Mouse (Mus musculus): ENCODE data around the gene 1600002K03Rik. TPM values are rescaled to one million over a fixed set of nuclear protein-coding genes. Genes with fewer than 3 reads are reported as not detected.
"Not testable (repeated sequence)": the region's sequence is repeated elsewhere in the genome, so short reads cannot be mapped to it uniquely, and the experiment has no call there.

The 1600002K03Rik gene
- total RNA-seq, 2 experiments from 2014 or later = 4.5 TPM

- intact Hi-C loops (cut with DNase I) = no loop called here
- DNase-seq (ENCODE audit: extremely low spot score in 1 of 2, low spot score in 2 of 2) = no peak
Measured at GRCm38 (mm10) chr10:80200485-80200884, 27.7 kb downstream of the 1600002K03Rik start.

- intact Hi-C loops (cut with DNase I) = no loop called here
Measured at GRCm38 (mm10) chr10:80204055-80204454, 31.3 kb downstream of the 1600002K03Rik start.

GRCm38 (mm10) chr10:80207201-80207600 lies 34.5 kb downstream of the 1600002K03Rik start:
- intact Hi-C loops (cut with DNase I) = no loop called here
- DNase-seq (ENCODE audit: extremely low spot score in 1 of 2, low spot score in 2 of 2) = no peak

More at GRCm38 (mm10) chr10:80204055-80204454, 31.3 kb downstream of the 1600002K03Rik start:
- DNase-seq (ENCODE audit: extremely low spot score in 1 of 2, low spot score in 2 of 2) = no peak

GRCm38 (mm10) chr10:80207676-80208075 lies 34.9 kb downstream of the 1600002K03Rik start:
- intact Hi-C loops (cut with DNase I) = no loop called here
- DNase-seq (ENCODE audit: extremely low spot score in 1 of 2, low spot score in 2 of 2) = no peak

GRCm38 (mm10) chr10:80208248-80208647 lies 35.5 kb downstream of the 1600002K03Rik start:
- intact Hi-C loops (cut with DNase I) = no loop called here
- no peak for DNase-seq (ENCODE audit: extremely low spot score in 1 of 2, low spot score in 2 of 2)

- peak in 1 of 2 experiments; percentile 47 for DNase-seq (ENCODE audit: extremely low spot score in 1 of 2, low spot score in 2 of 2)
- intact Hi-C loops (cut with DNase I) = no loop called here
Measured at GRCm38 (mm10) chr10:80208841-80209371, 36.2 kb downstream of the 1600002K03Rik start.

GRCm38 (mm10) chr10:80211547-80212103 lies 38.9 kb downstream of the 1600002K03Rik start:
- DNase-seq (ENCODE audit: extremely low spot score in 1 of 2, low spot score in 2 of 2); intact Hi-C loops (cut with DNase I): not testable (repeated sequence)

GRCm38 (mm10) chr10:80215048-80215772 lies 42.5 kb downstream of the 1600002K03Rik start:
- DNase-seq (ENCODE audit: extremely low spot score in 1 of 2, low spot score in 2 of 2) = no peak
- intact Hi-C loops (cut with DNase I) = no loop called here

GRCm38 (mm10) chr10:80220676-80221075 lies 47.9 kb downstream of the 1600002K03Rik start:
- no peak for DNase-seq (ENCODE audit: extremely low spot score in 1 of 2, low spot score in 2 of 2)
- intact Hi-C loops (cut with DNase I) = no loop called here

- intact Hi-C loops (cut with DNase I); DNase-seq (ENCODE audit: extremely low spot score in 1 of 2, low spot score in 2 of 2): not testable (repeated sequence)
Measured at GRCm38 (mm10) chr10:80223137-80223536, 50.4 kb downstream of the 1600002K03Rik start.

Other genes starting within 250 kb of the 1600002K03Rik start
- gene Arid3a, start 245.9 kb upstream of the 1600002K03Rik start, total RNA-seq (2021) = 1 to 10 TPM; 6.0 to 7.1 TPM
- gene Wdr18, start 212.8 kb upstream of the 1600002K03Rik start, total RNA-seq (2021) = 10 to 100 TPM; 46.2 to 49.9 TPM
- under 1 TPM; 0.24 to 0.28 TPM for gene Grin3b, start 202.2 kb upstream of the 1600002K03Rik start, total RNA-seq (2021)
- gene Tmem259, start 188.6 kb upstream of the 1600002K03Rik start, total RNA-seq (2021) = 100 to 1,000 TPM; 136 TPM
- 10 to 100 TPM in 1 of 2 experiments, 1 to 10 TPM in 1; 8.9 to 12.4 TPM for gene Cnn2, start 184.4 kb upstream of the 1600002K03Rik start, total RNA-seq (2021)
- 1 to 10 TPM; 8.5 to 9.8 TPM for gene Abca7, start 176.4 kb upstream of the 1600002K03Rik start, total RNA-seq (2021)
- gene Arhgap45, start 156.3 kb upstream of the 1600002K03Rik start, total RNA-seq (2021) = 1 to 10 TPM; 3.3 to 4.5 TPM
- gene Polr2e, start 133.1 kb upstream of the 1600002K03Rik start, total RNA-seq (2021) = 10 to 100 TPM; 64.1 to 66.0 TPM
- gene Gpx4, start 125.8 kb upstream of the 1600002K03Rik start, total RNA-seq (2021) = 100 to 1,000 TPM; 436 to 469 TPM
- 10 to 100 TPM; 20.4 to 21.2 TPM for gene Sbno2, start 67.4 kb upstream of the 1600002K03Rik start, total RNA-seq (2021)
- 10 to 100 TPM; 81.6 to 93.4 TPM for gene Stk11, start 57.1 kb upstream of the 1600002K03Rik start, total RNA-seq (2021)
- gene Atp5d, start 34.3 kb upstream of the 1600002K03Rik start, total RNA-seq (2021) = 100 to 1,000 TPM; 342 to 379 TPM
- 100 to 1,000 TPM; 394 to 415 TPM for gene Cbarp, start 32.1 kb upstream of the 1600002K03Rik start, total RNA-seq (2021)
- gene Midn, start 24.7 kb upstream of the 1600002K03Rik start, total RNA-seq (2021) = 100 to 1,000 TPM in 1 of 2 experiments, 10 to 100 TPM in 1; 92.6 to 103 TPM
- 100 to 1,000 TPM; 138 to 151 TPM for gene Cirbp, start 7.0 kb upstream of the 1600002K03Rik start, total RNA-seq (2021)
- 10 to 100 TPM; 18.4 to 19.1 TPM for gene Efna2, start 6.5 kb downstream of the 1600002K03Rik start, total RNA-seq (2021)
- 10 to 100 TPM; 43.5 to 45.3 TPM for gene Mum1, start 53.5 kb downstream of the 1600002K03Rik start, total RNA-seq (2021)
- 100 to 1,000 TPM; 142 to 161 TPM for gene Ndufs7, start 76.2 kb downstream of the 1600002K03Rik start, total RNA-seq (2021)
- 10 to 100 TPM; 25.9 to 26.0 TPM for gene Gamt, start 88.1 kb downstream of the 1600002K03Rik start, total RNA-seq (2021)
- gene Dazap1, start 88.5 kb downstream of the 1600002K03Rik start, total RNA-seq (2021) = 10 to 100 TPM; 95.2 to 98.6 TPM
- 100 to 1,000 TPM; 784 to 803 TPM for gene Rps15, start 119.5 kb downstream of the 1600002K03Rik start, total RNA-seq (2021)
- gene Apc2, start 123.0 kb downstream of the 1600002K03Rik start, total RNA-seq (2021) = 100 to 1,000 TPM; 175 to 194 TPM
- gene 2310011J03Rik, start 147.6 kb downstream of the 1600002K03Rik start, total RNA-seq (2021) = 10 to 100 TPM; 19.9 to 21.0 TPM
- 1 to 10 TPM; 9.8 to 9.9 TPM for gene Pcsk4, start 156.6 kb downstream of the 1600002K03Rik start, total RNA-seq (2021)
- 10 to 100 TPM in 1 of 2 experiments, 1 to 10 TPM in 1; 9.3 to 10.1 TPM for gene Reep6, start 157.0 kb downstream of the 1600002K03Rik start, total RNA-seq (2021)
- gene Adamtsl5, start 175.5 kb downstream of the 1600002K03Rik start, total RNA-seq (2021) = under 1 TPM; 0.66 to 0.85 TPM
- 1 to 10 TPM; 3.1 to 5.1 TPM for gene Plk5, start 183.5 kb downstream of the 1600002K03Rik start, total RNA-seq (2021)
- 10 to 100 TPM; 31.1 to 35.4 TPM for gene Mex3d, start 214.7 kb downstream of the 1600002K03Rik start, total RNA-seq (2021)
- gene Mbd3, start 226.6 kb downstream of the 1600002K03Rik start, total RNA-seq (2021) = 100 to 1,000 TPM; 121 to 124 TPM
- gene Uqcr11, start 233.9 kb downstream of the 1600002K03Rik start, total RNA-seq (2021) = 100 to 1,000 TPM; 508 to 513 TPM